Mouse (Mus musculus) testis, postnatal 14 days (tissue): ENCODE results near the gene Srcap.
"Not testable (repeated sequence)": the region's sequence is repeated elsewhere in the genome, so short reads cannot be mapped to it uniquely, and the experiment has no call there.

Source experiments
- DNase-seq: peaks from one replicate; pipeline ENCODE4 v3.0.0; 2021; ENCODE audit warnings: low spot score

The Srcap gene

GRCm38 (mm10) chr7:127489982-127490381 is 21.8 kb upstream of the Srcap start:
- DNase-seq, result no peak

- no peak for DNase-seq
Measured at GRCm38 (mm10) chr7:127491846-127492245, 19.9 kb upstream of the Srcap start.

GRCm38 (mm10) chr7:127494648-127495047 is 17.1 kb upstream of the Srcap start:
- DNase-seq, result no peak

GRCm38 (mm10) chr7:127497382-127497781 is 14.4 kb upstream of the Srcap start:
- no peak for DNase-seq

- DNase-seq, result no peak
Measured at GRCm38 (mm10) chr7:127498407-127498806, 13.4 kb upstream of the Srcap start.

GRCm38 (mm10) chr7:127508291-127508690 is 3.5 kb upstream of the Srcap start:
- DNase-seq, result no peak

- DNase-seq, result not testable (repeated sequence)
Measured at GRCm38 (mm10) chr7:127509830-127510229, 2.0 kb upstream of the Srcap start.

- DNase-seq, result no peak
Measured at GRCm38 (mm10) chr7:127511241-127511640, 542 bp upstream of the Srcap start.

- DNase-seq, result peak; percentile 95
Measured at GRCm38 (mm10) chr7:127512231-127513015, 640 bp downstream of the Srcap start.

GRCm38 (mm10) chr7:127513016-127513390 is 1.2 kb downstream of the Srcap start:
- DNase-seq, result peak; percentile 53

- no peak for DNase-seq
Measured at GRCm38 (mm10) chr7:127513781-127514180, 2.0 kb downstream of the Srcap start.

GRCm38 (mm10) chr7:127515846-127516245 is 4.1 kb downstream of the Srcap start:
- no peak for DNase-seq

GRCm38 (mm10) chr7:127516344-127516743 is 4.6 kb downstream of the Srcap start:
- DNase-seq, result no peak

GRCm38 (mm10) chr7:127519284-127519683 is 7.5 kb downstream of the Srcap start, which contains the start of gene Gm42715:
TSS of gene Gm42715 (plus strand) at chr7:127519584.
- no peak for DNase-seq

GRCm38 (mm10) chr7:127541671-127542070 is 29.9 kb downstream of the Srcap start:
- DNase-seq, result no peak

GRCm38 (mm10) chr7:127549116-127549835 is 37.5 kb downstream of the Srcap start:
- DNase-seq, result no peak

GRCm38 (mm10) chr7:127551558-127551957 is 39.8 kb downstream of the Srcap start:
- DNase-seq, result no peak

- DNase-seq, result no peak
Measured at GRCm38 (mm10) chr7:127560580-127560979, 48.8 kb downstream of the Srcap start.

GRCm38 (mm10) chr7:127561340-127561858 is 49.6 kb downstream of the Srcap start, which contains the start of gene Tmem265:
TSS of gene Tmem265 (plus strand) at chr7:127561390.
- no peak for DNase-seq

- DNase-seq, result no peak
Measured at GRCm38 (mm10) chr7:127564381-127565150, 52.8 kb downstream of the Srcap start.

- peak; percentile 95 for DNase-seq
Measured at GRCm38 (mm10) chr7:127572895-127573471, 61.2 kb downstream of the Srcap start, which contains the start of gene Phkg2. TSS of gene Phkg2 (plus strand) at chr7:127573340.
